Mouse (Mus musculus) lung, postnatal 0 days (tissue): ENCODE measurements around the gene Rad52.

ENCODE experiments used
- CTCF ChIP-seq: IDR thresholded peaks from 2 replicates; pipeline ENCODE4 v1.5.1; 2016; ENCODE audit warnings: antibody characterized with exemption, mild to moderate bottlenecking
- EP300 ChIP-seq: IDR thresholded peaks from 2 replicates; pipeline ENCODE4 v1.6.1; 2016; ENCODE audit warnings: antibody characterized with exemption, mild to moderate bottlenecking, control low read depth

GRCm38 (mm10) chr6:119855471-119855870 lies 47.0 kb upstream of the Rad52 start:
- TF ChIP-seq CTCF (no peak), EP300 (no peak)
